Mouse (Mus musculus) stomach, postnatal 0 days (tissue): Measurements from ENCODE around the gene Gm26566.

Experiments
- CTCF ChIP-seq: IDR thresholded peaks from 2 replicates; pipeline ENCODE4 v1.5.1; 2016; ENCODE audit warnings: antibody characterized with exemption, low read depth, mild to moderate bottlenecking, moderate library complexity
- EP300 ChIP-seq: optimal IDR thresholded peaks from 2 replicates; pipeline ENCODE3; 2016; ENCODE audit warnings: antibody characterized with exemption

GRCm38 (mm10) chr4:88680362-88680761, 41.2 kb upstream of the Gm26566 start:
- TF ChIP-seq CTCF, result peak; percentile 74
- no peak for TF ChIP-seq EP300
